In genomic region chr6:99611866-99612265, GRCm38 (mm10) we compare ENCODE assay signal across 12 mouse cellular contexts. TPM values are rescaled to one million over a fixed set of nuclear protein-coding genes. Genes with fewer than 3 reads are reported as not detected.
DNase-seq lines count a peak whose midpoint lies in the region; ATAC-seq and TF ChIP-seq lines count a peak whose summit lies in the region.
"Had no signal": no experiment of that assay in that cellular context is flagged by ENCODE, and none has a peak within 500 bp of the region (broad histone marks: within the 10 kb centered on the region; RNA-seq: fewer than 3 reads in every experiment).

No protein-coding gene starts in this region.

- WGBS in forebrain, postnatal 0 days, result 59% methylated on average over 6 of the region's 6 CpGs
- 57% methylated on average over 6 of the region's 6 CpGs for WGBS in forebrain, embryonic 12.5 days
- WGBS in liver, embryonic 14.5 days (ENCODE audit: insufficient replicate concordance), result 41% methylated on average over 6 of the region's 6 CpGs
- 68% methylated on average over 6 of the region's 6 CpGs for WGBS in midbrain, embryonic 14.5 days

- dilution Hi-C loops in CH12.LX (cut with MboI; ENCODE audit: extremely low pct_ligation_motif_present, extremely low pct_unique_long_range_greater_than_20kb, low sequenced_read_pairs), result no loop called here

- no peak overlapping the region for H3K4me3 ChIP-seq in forebrain, postnatal 0 days (ENCODE audit: low read depth, low read length)
- no peak overlapping the region for H3K4me3 ChIP-seq in forebrain, embryonic 12.5 days (replicated peaks)
- H3K4me3 ChIP-seq in liver, embryonic 14.5 days (ENCODE audit: insufficient read depth in 1 of 2, low read depth in 2 of 2, low read length in 2 of 2), result no peak overlapping the region
- no peak overlapping the region for H3K4me3 ChIP-seq in CH12.LX (replicated peaks in 1 of 3; ENCODE audit: low read depth in 2 of 3, low read length in 2 of 3, poor library complexity in 1 of 3)
- H3K4me3 ChIP-seq in midbrain, embryonic 14.5 days (replicated peaks; ENCODE audit: low read depth, low read length), result no peak overlapping the region
- H3K4me3 ChIP-seq: forebrain, embryonic 10.5 days had no signal

- in situ Hi-C loops in CH12.LX (cut with MboI; ENCODE audit: low pct_ligation_motif_present, low pct_unique_long_range_greater_than_20kb, low sequenced_read_pairs), result no loop called here

- TF ChIP-seq CTCF in forebrain, postnatal 0 days (IDR thresholded peaks at IDR 0.05; ENCODE audit: low read depth), result peak; percentile 39
- TF ChIP-seq CTCF in liver, embryonic 14.5 days (IDR thresholded peaks at IDR 0.05; ENCODE audit: low read depth), result peak; percentile 36
- peak; percentile 38 to 59; a peak in 3 of 4 replicates for TF ChIP-seq CTCF in CH12.LX (conservative IDR thresholded peaks at IDR 0.05 in 1 of 2, IDR thresholded peaks at IDR 0.05 in 1 of 2; ENCODE audit: low read depth in 2 of 2, low read length in 2 of 2)
- peak; percentile 36; the same call in 1 of the 2 replicates for TF ChIP-seq CTCF in brain, embryonic 14.5 days (IDR thresholded peaks at IDR 0.05; ENCODE audit: borderline replicate concordance, extremely low read depth, insufficient read depth, insufficient read length)

- H3K27me3 ChIP-seq in forebrain, postnatal 0 days (ENCODE audit: insufficient read depth, low read length), result no peaks in the 10 kb centered on the region
- H3K27me3 ChIP-seq in forebrain, embryonic 12.5 days, result peaks cover 19% of the 10 kb centered on the region
- no peaks in the 10 kb centered on the region for H3K27me3 ChIP-seq in liver, embryonic 14.5 days (ENCODE audit: control insufficient read depth, insufficient read depth, low read length)
- no peaks in the 10 kb centered on the region for H3K27me3 ChIP-seq in CH12.LX (replicated peaks)
- peaks cover 4% of the 10 kb centered on the region; the same call in 1 of the 2 replicates for H3K27me3 ChIP-seq in midbrain, embryonic 14.5 days (ENCODE audit: control insufficient read depth, insufficient read depth, low read length)

- no peak for TF ChIP-seq EP300 in liver, embryonic 14.5 days (IDR thresholded peaks at IDR 0.05; ENCODE audit: low read depth)
- no peak for TF ChIP-seq EP300 in CH12.LX (IDR thresholded peaks at IDR 0.05; ENCODE audit: low read length)

- TF ChIP-seq POLR2A in CH12.LX (IDR thresholded peaks at IDR 0.05; ENCODE audit: low read depth, low read length), result no peak
- no peak for TF ChIP-seq POLR2A in brain, embryonic 14.5 days (IDR thresholded peaks at IDR 0.05; ENCODE audit: borderline replicate concordance, extremely low read depth, insufficient read depth, insufficient read length, poor library complexity, severe bottlenecking)

- H3K9me3 ChIP-seq in forebrain, postnatal 0 days (ENCODE audit: low read length), result no peaks in the 10 kb centered on the region
- no peaks in the 10 kb centered on the region for H3K9me3 ChIP-seq in forebrain, embryonic 12.5 days
- no peaks in the 10 kb centered on the region for H3K9me3 ChIP-seq in liver, embryonic 14.5 days (ENCODE audit: control insufficient read depth, low read length)
- H3K9me3 ChIP-seq in CH12.LX (replicated peaks; ENCODE audit: low read length), result no peaks in the 10 kb centered on the region
- H3K9me3 ChIP-seq in midbrain, embryonic 14.5 days (ENCODE audit: control insufficient read depth, low read length), result no peaks in the 10 kb centered on the region
- H3K9me3 ChIP-seq: forebrain, embryonic 10.5 days had no signal

- 0 out of 2 replicates have a peak, but pooled peaks cover 4% of the 10 kb centered on the region for H3K4me1 ChIP-seq in forebrain, postnatal 0 days (ENCODE audit: insufficient read depth)
- H3K4me1 ChIP-seq in forebrain, embryonic 12.5 days, result peaks cover 16% of the 10 kb centered on the region
- H3K4me1 ChIP-seq in liver, embryonic 14.5 days (replicated peaks; ENCODE audit: control insufficient read depth in 2 of 2, insufficient read depth in 2 of 2, low read length in 1 of 2), result 0 out of 4 replicates have a peak, but pooled peaks cover 0 to 1% of the 10 kb centered on the region in 2 experiments
- H3K4me1 ChIP-seq in CH12.LX (ENCODE audit: control insufficient read depth in 1 of 2, insufficient read depth in 2 of 2), result peaks cover 0 to 15% of the 10 kb centered on the region in 2 experiments; a peak in 2 of 4 replicates
- peaks cover 10% of the 10 kb centered on the region for H3K4me1 ChIP-seq in midbrain, embryonic 14.5 days (ENCODE audit: control insufficient read depth, insufficient read depth, low read length)

- H3K79me2 ChIP-seq in CH12.LX (replicated peaks; ENCODE audit: control insufficient read depth, extremely low read depth, insufficient read depth, poor library complexity, severe bottlenecking), result no peaks in the 10 kb centered on the region

- H3K9ac ChIP-seq in forebrain, postnatal 0 days, result no peak overlapping the region
- H3K9ac ChIP-seq in forebrain, embryonic 12.5 days, result no peak overlapping the region
- no peak overlapping the region for H3K9ac ChIP-seq in liver, embryonic 14.5 days (replicated peaks)
- no peak overlapping the region for H3K9ac ChIP-seq in CH12.LX (ENCODE audit: insufficient read depth, low read depth)
- H3K9ac ChIP-seq in midbrain, embryonic 14.5 days (replicated peaks; ENCODE audit: low read length), result no peak overlapping the region

- DNase-seq in forebrain, postnatal 0 days, result no peak
- no peak for DNase-seq in liver, embryonic 14.5 days (ENCODE audit: low read depth in 3 of 3, low spot score in 3 of 3)
- DNase-seq in liver, result no peak
- peak; percentile 37 for DNase-seq in CH12.LX (ENCODE audit: extremely low read depth)
- DNase-seq in brain, embryonic 14.5 days (ENCODE audit: low read depth), result no peak
- DNase-seq in c-Kit-positive CD71-positive TER-119-positive erythroid progenitor cells, embryonic 14.5 days (ENCODE audit: low spot score), result no peak
- no peak for DNase-seq in midbrain, embryonic 14.5 days
- DNase-seq: adrenal gland, postnatal 25 days had no signal

- H3K4me2 ChIP-seq in forebrain, postnatal 0 days (ENCODE audit: low read depth), result no peak overlapping the region
- no peak overlapping the region for H3K4me2 ChIP-seq in forebrain, embryonic 12.5 days
- no peak overlapping the region for H3K4me2 ChIP-seq in liver, embryonic 14.5 days (ENCODE audit: low read depth)
- no peak overlapping the region for H3K4me2 ChIP-seq in CH12.LX (ENCODE audit: insufficient read depth, low read depth, poor library complexity, severe bottlenecking)
- H3K4me2 ChIP-seq in midbrain, embryonic 14.5 days (ENCODE audit: low read length), result no peak overlapping the region
- H3K4me2 ChIP-seq: heart, embryonic 11.5 days had no signal

- H3K36me3 ChIP-seq in forebrain, postnatal 0 days (ENCODE audit: insufficient read depth), result no peaks in the 10 kb centered on the region
- H3K36me3 ChIP-seq in forebrain, embryonic 12.5 days (replicated peaks), result no peaks in the 10 kb centered on the region
- H3K36me3 ChIP-seq in liver, embryonic 14.5 days (replicated peaks; ENCODE audit: control insufficient read depth, insufficient read depth, low read depth), result no peaks in the 10 kb centered on the region
- no peaks in the 10 kb centered on the region for H3K36me3 ChIP-seq in CH12.LX (replicated peaks in 1 of 2; ENCODE audit: control insufficient read depth in 1 of 2, insufficient read depth in 1 of 2, low read length in 1 of 2)
- H3K36me3 ChIP-seq in midbrain, embryonic 14.5 days (ENCODE audit: control insufficient read depth, insufficient read depth, low read length), result no peaks in the 10 kb centered on the region
- H3K36me3 ChIP-seq: forebrain, embryonic 10.5 days; G1E had no signal

- H3K27ac ChIP-seq in forebrain, postnatal 0 days (ENCODE audit: low read depth, low read length), result no peak overlapping the region
- no peak overlapping the region for H3K27ac ChIP-seq in forebrain, embryonic 12.5 days
- H3K27ac ChIP-seq in liver, embryonic 14.5 days, result no peak overlapping the region
- no peak overlapping the region for H3K27ac ChIP-seq in CH12.LX (ENCODE audit: insufficient read depth, low read depth)
- H3K27ac ChIP-seq in midbrain, embryonic 14.5 days (replicated peaks; ENCODE audit: low read depth, low read length), result no peak overlapping the region
- H3K27ac ChIP-seq: forebrain, embryonic 10.5 days had no signal

- ATAC-seq in forebrain, postnatal 0 days, result peak; percentile 43; the same call in 1 of the 2 replicates
- no peak for ATAC-seq in forebrain, embryonic 12.5 days (ENCODE audit: low FRiP score)
- ATAC-seq in liver, embryonic 14.5 days (ENCODE audit: insufficient read depth), result no peak
- ATAC-seq in midbrain, embryonic 14.5 days (ENCODE audit: low FRiP score, low TSS enrichment), result no peak

- TF ChIP-seq RAD21 in CH12.LX (IDR thresholded peaks at IDR 0.05; ENCODE audit: low read depth, low read length), result no peak; the same call in 1 of the 2 replicates

TF ChIP-seq in CH12.LX, 34 proteins besides CTCF, POLR2A, EP300 and RAD21:
- TF ChIP-seq SMC3 (IDR thresholded peaks at IDR 0.05; ENCODE audit: low read depth, low read length) (peak; percentile 20; the same call in 1 of the 2 replicates), BHLHE40 (IDR thresholded peaks at IDR 0.05; ENCODE audit: low read depth, low read length) (no peak)

RNA-seq across cellular contexts. Expression of gene Eif4e3, which starts 54.7 kb away (rescaled TPM):
- total RNA-seq in forebrain, postnatal 0 days (2014; rRNA removed), result 12.9 and 13.3 TPM in 2 replicates
- 4.7 and 6.0 TPM in 2 replicates for polyA plus RNA-seq in forebrain, postnatal 0 days (2015; fragmentation: Nextera tagmentation; extraction: Ambion mirVana)
- 12.7 and 13.1 TPM in 2 replicates for polyA plus RNA-seq in forebrain, embryonic 12.5 days (2016; fragmentation: Nextera tagmentation; extraction: Ambion mirVana)
- 0.95 and 1.5 TPM in 2 replicates for polyA plus RNA-seq in liver, embryonic 14.5 days (2012; rRNA removed)
- polyA plus RNA-seq in liver, embryonic 14.5 days (2014; fragmentation: Nextera tagmentation; extraction: Ambion mirVana), result 1.5 and 1.7 TPM in 2 replicates
- total RNA-seq in CH12.LX (2012; rRNA removed) (6.4 and 9.8 TPM in 2 replicates), CH12.LX (2014; rRNA removed) (10.1 and 11.8 TPM in 2 replicates)
- polyA plus RNA-seq in CH12.LX (2012; ENCODE audit: insufficient read length, low read depth), result 16.2 and 16.3 TPM in 2 replicates
- polyA plus RNA-seq in brain, embryonic 14.5 days (2012; rRNA removed), result 10.6 and 11.6 TPM in 2 replicates
- polyA plus RNA-seq in midbrain, embryonic 14.5 days (2014; fragmentation: Nextera tagmentation; extraction: Ambion mirVana), result 7.4 and 7.8 TPM in 2 replicates
- total RNA-seq: G1E had no signal
- polyA plus RNA-seq: G1E had no signal

RNA-seq across cellular contexts. Expression of gene Gm20696, which starts 54.7 kb away (rescaled TPM):
- 2.2 and 3.0 TPM in 2 replicates for total RNA-seq in forebrain, postnatal 0 days (2014; rRNA removed)
- 1.5 and 2.6 TPM in 2 replicates for polyA plus RNA-seq in forebrain, postnatal 0 days (2015; fragmentation: Nextera tagmentation; extraction: Ambion mirVana)
- polyA plus RNA-seq in forebrain, embryonic 12.5 days (2016; fragmentation: Nextera tagmentation; extraction: Ambion mirVana), result 4.2 and 6.0 TPM in 2 replicates
- 0.12 and 0.16 TPM in 2 replicates for polyA plus RNA-seq in liver, embryonic 14.5 days (2012; rRNA removed)
- polyA plus RNA-seq in liver, embryonic 14.5 days (2014; fragmentation: Nextera tagmentation; extraction: Ambion mirVana), result 0.33 and 0.40 TPM in 2 replicates
- 0.29 and 0.59 TPM in 2 replicates for total RNA-seq in CH12.LX (2012; rRNA removed)
- total RNA-seq in CH12.LX (2014; rRNA removed), result not detected in 2 replicates
- polyA plus RNA-seq in CH12.LX (2012; ENCODE audit: insufficient read length, low read depth), result not detected in 2 replicates
- 0.93 and 1.8 TPM in 2 replicates for polyA plus RNA-seq in brain, embryonic 14.5 days (2012; rRNA removed)
- 1.6 and 4.0 TPM in 2 replicates for polyA plus RNA-seq in midbrain, embryonic 14.5 days (2014; fragmentation: Nextera tagmentation; extraction: Ambion mirVana)
- polyA plus RNA-seq: G1E had no signal
